Comparison of ENCODE assay signal across 8 mouse cellular contexts in the genomic region with DNA sequence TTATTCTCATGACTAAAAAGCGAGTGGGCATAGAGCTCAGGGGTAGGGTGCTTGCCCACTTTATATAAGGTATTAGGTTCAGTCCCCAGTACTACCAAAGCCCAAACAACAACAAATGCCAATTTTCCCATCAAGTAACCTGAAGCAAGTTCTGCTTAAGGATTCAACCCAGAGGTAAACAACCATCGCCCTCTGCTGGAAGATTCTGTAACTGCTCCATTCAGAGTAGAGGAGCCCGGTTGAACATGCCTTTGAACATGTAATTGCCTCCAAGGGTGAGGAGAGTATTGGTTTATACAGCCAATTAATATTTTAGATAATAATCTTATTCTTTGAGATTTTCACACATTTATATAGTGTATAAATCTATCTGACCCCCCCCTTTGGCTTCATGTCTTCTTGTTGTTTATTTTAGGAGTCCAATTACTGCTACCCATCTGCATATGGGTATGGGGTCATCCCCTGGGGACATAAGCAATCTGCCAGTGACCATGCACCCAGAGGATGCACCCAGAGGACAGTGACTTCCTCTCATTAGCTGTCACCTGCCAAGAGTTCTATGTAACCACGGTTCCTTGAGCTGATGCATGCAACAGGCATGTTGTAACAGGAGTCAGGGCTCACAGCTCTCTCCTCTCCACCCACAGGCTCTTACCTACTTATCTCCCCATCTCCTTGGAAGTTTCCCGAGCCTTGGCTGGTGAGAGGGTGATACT. TPM values are rescaled to one million over a fixed set of nuclear protein-coding genes. Genes with fewer than 3 reads are reported as not detected.
DNase-seq lines count a peak whose midpoint lies in the region; ATAC-seq and TF ChIP-seq lines count a peak whose summit lies in the region.

No protein-coding gene starts in this region.

- WGBS in midbrain, embryonic 10.5 days = 32% methylated on average over 5 of the region's 5 CpGs
- 31% methylated on average over 5 of the region's 5 CpGs for WGBS in midbrain, embryonic 15.5 days
- WGBS in midbrain, postnatal 0 days = 31% methylated on average over 5 of the region's 5 CpGs
- 25% methylated on average over 5 of the region's 5 CpGs for WGBS in stomach, embryonic 15.5 days

- no peak overlapping the region for H3K4me3 ChIP-seq in midbrain, embryonic 10.5 days
- no peak overlapping the region for H3K4me3 ChIP-seq in midbrain, embryonic 15.5 days
- no peak overlapping the region for H3K4me3 ChIP-seq in midbrain, postnatal 0 days (ENCODE audit: low read depth, low read length)
- no peak overlapping the region for H3K4me3 ChIP-seq in stomach, embryonic 15.5 days (replicated peaks)

- H3K4me2 ChIP-seq in midbrain, embryonic 15.5 days = no peak overlapping the region
- no peak overlapping the region for H3K4me2 ChIP-seq in midbrain, postnatal 0 days (ENCODE audit: low read depth, low read length, poor library complexity, severe bottlenecking)
- no peak overlapping the region for H3K4me2 ChIP-seq in stomach, embryonic 15.5 days

- no peak; the same call in 1 of the 2 replicates for ATAC-seq in midbrain, embryonic 15.5 days (replicated peaks)
- peak; percentile 44; the same call in 1 of the 2 replicates for ATAC-seq in midbrain, postnatal 0 days (ENCODE audit: low FRiP score)
- 0 out of 2 replicates have a peak, but pooled peaks have one; percentile 41 for ATAC-seq in stomach, embryonic 15.5 days (ENCODE audit: insufficient read depth, low FRiP score, low read depth)

- H3K4me1 ChIP-seq in midbrain, embryonic 10.5 days = no peaks in the 10 kb centered on the region
- H3K4me1 ChIP-seq in midbrain, embryonic 15.5 days = no peaks in the 10 kb centered on the region
- no peaks in the 10 kb centered on the region for H3K4me1 ChIP-seq in midbrain, postnatal 0 days (ENCODE audit: insufficient read depth, low read length)
- H3K4me1 ChIP-seq in stomach, embryonic 15.5 days = peaks cover 7% of the 10 kb centered on the region; the same call in 1 of the 2 replicates

- intact Hi-C loops in left cerebral cortex, postnatal 25 days (cut with DNase I) = loop anchor here (2.0 kb wide), 1 partner anchor 173 kb away; no protein-coding TSS in a partner anchor

- H3K36me3 ChIP-seq in midbrain, embryonic 10.5 days = no peaks in the 10 kb centered on the region
- no peaks in the 10 kb centered on the region for H3K36me3 ChIP-seq in midbrain, embryonic 15.5 days (replicated peaks)
- H3K36me3 ChIP-seq in midbrain, postnatal 0 days (ENCODE audit: insufficient read depth, low read length) = no peaks in the 10 kb centered on the region
- no peaks in the 10 kb centered on the region for H3K36me3 ChIP-seq in stomach, embryonic 15.5 days

- H3K9ac ChIP-seq in midbrain, embryonic 15.5 days = no peak overlapping the region
- no peak overlapping the region for H3K9ac ChIP-seq in midbrain, postnatal 0 days (replicated peaks; ENCODE audit: low read length, poor library complexity, severe bottlenecking)
- H3K9ac ChIP-seq in stomach, embryonic 15.5 days = no peak overlapping the region

- no peak overlapping the region for H3K27ac ChIP-seq in midbrain, embryonic 10.5 days (replicated peaks)
- H3K27ac ChIP-seq in midbrain, embryonic 15.5 days = no peak overlapping the region
- no peak overlapping the region for H3K27ac ChIP-seq in midbrain, postnatal 0 days (ENCODE audit: low read depth, low read length)
- H3K27ac ChIP-seq in stomach, embryonic 15.5 days = no peak overlapping the region

- peak; percentile 88 for TF ChIP-seq CTCF in midbrain, postnatal 0 days (IDR thresholded peaks at IDR 0.05)

- peak; percentile 62 for DNase-seq in midbrain, embryonic 10.5 days (ENCODE audit: low spot score)
- peak; percentile 91 to 95 for DNase-seq in cerebellum, postnatal 10 days
- peak; percentile 76 to 88 for DNase-seq in frontal cortex, postnatal 36 days (ENCODE audit: low spot score in 2 of 2)
- peak; percentile 55 for DNase-seq in kidney, adult 11 months
- peak; percentile 81 to 86 for DNase-seq in left cerebral cortex, postnatal 25 days (ENCODE audit: low spot score in 2 of 2)
- DNase-seq in midbrain, postnatal 0 days (ENCODE audit: low spot score) = peak; percentile 85

- H3K27me3 ChIP-seq in midbrain, embryonic 10.5 days (ENCODE audit: low read depth, poor library complexity, severe bottlenecking) = no peaks in the 10 kb centered on the region
- H3K27me3 ChIP-seq in midbrain, embryonic 15.5 days (replicated peaks) = no peaks in the 10 kb centered on the region
- H3K27me3 ChIP-seq in midbrain, postnatal 0 days (ENCODE audit: insufficient read depth, low read length) = no peaks in the 10 kb centered on the region
- H3K27me3 ChIP-seq in stomach, embryonic 15.5 days (replicated peaks) = no peaks in the 10 kb centered on the region

- H3K9me3 ChIP-seq in midbrain, embryonic 10.5 days (replicated peaks) = no peaks in the 10 kb centered on the region
- H3K9me3 ChIP-seq in midbrain, embryonic 15.5 days = no peaks in the 10 kb centered on the region
- H3K9me3 ChIP-seq in midbrain, postnatal 0 days (ENCODE audit: low read length) = no peaks in the 10 kb centered on the region
- no peaks in the 10 kb centered on the region for H3K9me3 ChIP-seq in stomach, embryonic 15.5 days

RNA-seq across cellular contexts. Expression of gene Proser2, which starts 38.0 kb away (rescaled TPM):
- polyA plus RNA-seq in midbrain, embryonic 10.5 days (2016; fragmentation: Nextera tagmentation; extraction: Ambion mirVana) = 3.2 and 3.3 TPM in 2 replicates
- polyA plus RNA-seq in midbrain, embryonic 15.5 days (2015; fragmentation: Nextera tagmentation; extraction: Ambion mirVana) = 6.3 and 6.8 TPM in 2 replicates
- 1 to 10 TPM; 3.0 to 3.5 TPM for total RNA-seq in left cerebral cortex, postnatal 25 days (2021)
- 7.0 and 7.1 TPM in 2 replicates for total RNA-seq in midbrain, postnatal 0 days (2014; rRNA removed)
- 7.2 and 7.4 TPM in 2 replicates for polyA plus RNA-seq in midbrain, postnatal 0 days (2015; fragmentation: Nextera tagmentation; extraction: Ambion mirVana)
- polyA plus RNA-seq in stomach, embryonic 15.5 days (2015; fragmentation: Nextera tagmentation; extraction: Ambion mirVana) = 29.0 and 32.8 TPM in 2 replicates

RNA-seq across cellular contexts. Expression of gene Echdc3, which starts 44.8 kb away (rescaled TPM):
- polyA plus RNA-seq in midbrain, embryonic 10.5 days (2016; fragmentation: Nextera tagmentation; extraction: Ambion mirVana) = 2.0 and 2.5 TPM in 2 replicates
- 1.2 and 1.3 TPM in 2 replicates for polyA plus RNA-seq in midbrain, embryonic 15.5 days (2015; fragmentation: Nextera tagmentation; extraction: Ambion mirVana)
- total RNA-seq in left cerebral cortex, postnatal 25 days (2021) = 1 to 10 TPM in 1 of 2 experiments, under 1 TPM in 1; 0.76 to 1.1 TPM
- 1.5 and 2.3 TPM in 2 replicates for total RNA-seq in midbrain, postnatal 0 days (2014; rRNA removed)
- 0.90 and 1.0 TPM in 2 replicates for polyA plus RNA-seq in midbrain, postnatal 0 days (2015; fragmentation: Nextera tagmentation; extraction: Ambion mirVana)
- 12.1 and 12.4 TPM in 2 replicates for polyA plus RNA-seq in stomach, embryonic 15.5 days (2015; fragmentation: Nextera tagmentation; extraction: Ambion mirVana)
